Mouse (Mus musculus): ENCODE data around the gene Srpk3. TPM values are rescaled to one million over a fixed set of nuclear protein-coding genes. Genes with fewer than 3 reads are reported as not detected.
A peak's percentile ranks its signal among the peaks of the same experiment; 100 is the strongest.
"Not testable (repeated sequence)": the region's sequence is repeated elsewhere in the genome, so short reads cannot be mapped to it uniquely, and the experiment has no call there.

Srpk3 gene
- 21.1 and 23.5 TPM in 2 replicates for polyA plus RNA-seq (2012; rRNA removed)

GRCm38 (mm10) chrX:73774168-73774760, at the start of gene Srpk3:
TSS of gene Srpk3 (plus strand) at chrX:73774405.
- H3K4me1 ChIP-seq (ENCODE audit: control insufficient read depth, insufficient read depth, low read length) = peaks cover 4% of the 10 kb centered on the region
- H3K4me3 ChIP-seq (ENCODE audit: insufficient read depth, low read length) = 0 out of 2 replicates have a peak within 1 kb of the TSS, but pooled peaks have one; percentile 5
- peak within 1 kb of the TSS; percentile 78 for H3K27ac ChIP-seq (ENCODE audit: insufficient read depth, low read length)
- TF ChIP-seq POLR2A (IDR thresholded peaks at IDR 0.05; ENCODE audit: extremely low read depth, insufficient read depth, low read length) = peak; percentile 42; the same call in 1 of the 2 replicates
- no peak for TF ChIP-seq CTCF (IDR thresholded peaks at IDR 0.05; ENCODE audit: extremely low read depth, insufficient read depth, low read length)

DNA sequence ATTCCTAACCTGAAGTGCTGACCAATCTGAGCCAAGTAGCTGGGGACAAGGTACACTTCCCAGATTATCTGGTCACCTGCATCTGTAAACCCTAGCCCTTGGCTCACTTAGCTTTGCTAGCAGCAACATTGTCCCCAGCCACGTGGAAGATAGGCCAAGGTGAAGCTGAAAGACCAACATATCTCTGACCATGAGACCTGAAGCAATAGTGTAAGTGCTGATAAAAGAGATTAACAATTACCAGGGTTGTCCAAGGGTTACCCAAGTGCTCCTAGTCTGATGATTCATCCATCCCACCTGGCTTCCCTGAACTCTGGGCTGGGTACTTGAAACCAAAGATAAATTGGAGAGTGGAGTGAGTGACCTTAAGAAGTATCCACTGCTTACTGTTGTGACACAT, 43.3 kb upstream of the Srpk3 start:
- TF ChIP-seq CTCF (IDR thresholded peaks at IDR 0.05; ENCODE audit: extremely low read depth, insufficient read depth, low read length) = no peak
- TF ChIP-seq POLR2A (IDR thresholded peaks at IDR 0.05; ENCODE audit: extremely low read depth, insufficient read depth, low read length) = no peak
- no peak overlapping the region for H3K4me3 ChIP-seq (ENCODE audit: insufficient read depth, low read length)
- no peak overlapping the region for H3K27ac ChIP-seq (ENCODE audit: insufficient read depth, low read length)
- no peaks in the 10 kb centered on the region for H3K4me1 ChIP-seq (ENCODE audit: control insufficient read depth, insufficient read depth, low read length)

GRCm38 (mm10) chrX:73738155-73738554, 36.0 kb upstream of the Srpk3 start:
- TF ChIP-seq CTCF (IDR thresholded peaks at IDR 0.05; ENCODE audit: extremely low read depth, insufficient read depth, low read length) = 0 out of 2 replicates have a peak, but pooled peaks have one; percentile 11
- no peak for TF ChIP-seq POLR2A (IDR thresholded peaks at IDR 0.05; ENCODE audit: extremely low read depth, insufficient read depth, low read length)
- H3K27ac ChIP-seq (ENCODE audit: insufficient read depth, low read length) = no peak overlapping the region
- no peaks in the 10 kb centered on the region for H3K4me1 ChIP-seq (ENCODE audit: control insufficient read depth, insufficient read depth, low read length)
- no peak overlapping the region for H3K4me3 ChIP-seq (ENCODE audit: insufficient read depth, low read length)

GRCm38 (mm10) chrX:73739151-73739550, 35.1 kb upstream of the Srpk3 start:
- TF ChIP-seq POLR2A (IDR thresholded peaks at IDR 0.05; ENCODE audit: extremely low read depth, insufficient read depth, low read length) = no peak
- TF ChIP-seq CTCF (IDR thresholded peaks at IDR 0.05; ENCODE audit: extremely low read depth, insufficient read depth, low read length) = no peak

GRCm38 (mm10) chrX:73739841-73740240, 34.4 kb upstream of the Srpk3 start:
- not testable (repeated sequence) for H3K4me1 ChIP-seq (ENCODE audit: control insufficient read depth, insufficient read depth, low read length); H3K27ac ChIP-seq (ENCODE audit: insufficient read depth, low read length); H3K4me3 ChIP-seq (ENCODE audit: insufficient read depth, low read length)

More at GRCm38 (mm10) chrX:73739151-73739550, 35.1 kb upstream of the Srpk3 start:
- Histone ChIP-seq H3K27ac (ENCODE audit: insufficient read depth, low read length) (no peak overlapping the region), H3K4me3 (ENCODE audit: insufficient read depth, low read length) (no peak overlapping the region), H3K4me1 (ENCODE audit: control insufficient read depth, insufficient read depth, low read length) (no peaks in the 10 kb centered on the region)

DNA sequence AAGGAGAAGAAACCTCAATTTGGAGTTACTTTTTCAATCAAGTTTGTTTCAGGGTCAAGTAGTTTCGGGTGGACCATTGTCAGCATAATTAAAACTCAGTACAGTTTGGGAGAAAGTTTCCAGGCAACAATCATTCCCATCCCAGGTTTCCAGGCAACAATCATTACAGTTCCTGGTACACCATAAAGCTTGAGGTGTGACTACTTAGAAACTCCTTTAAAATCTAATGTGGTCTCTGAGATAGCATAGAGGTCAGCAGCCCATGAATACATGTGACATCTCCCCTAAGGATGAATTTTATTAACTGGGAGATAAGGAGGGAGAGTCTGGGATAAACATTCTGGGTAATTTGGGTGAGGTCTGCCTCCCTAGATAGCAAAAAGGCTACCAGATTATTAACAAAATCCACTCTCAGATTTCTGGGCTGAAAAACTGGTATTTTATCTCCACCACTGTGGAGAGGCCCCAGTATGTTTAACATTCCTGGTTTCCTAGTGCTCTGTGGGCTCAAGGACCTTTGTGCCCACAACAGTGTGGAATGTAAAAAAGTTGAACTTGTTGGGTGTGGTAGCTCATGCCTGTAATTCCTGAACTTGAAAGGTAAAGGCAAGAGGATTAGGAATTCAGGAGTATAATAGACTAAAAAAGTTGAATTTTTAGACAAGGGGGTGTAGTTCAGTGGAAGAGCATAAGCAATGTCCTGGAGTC, 29.3 kb upstream of the Srpk3 start:
- no peak for TF ChIP-seq POLR2A (IDR thresholded peaks at IDR 0.05; ENCODE audit: extremely low read depth, insufficient read depth, low read length)
- no peak for TF ChIP-seq CTCF (IDR thresholded peaks at IDR 0.05; ENCODE audit: extremely low read depth, insufficient read depth, low read length)
- Histone ChIP-seq H3K4me1 (ENCODE audit: control insufficient read depth, insufficient read depth, low read length) (no peaks in the 10 kb centered on the region), H3K4me3 (ENCODE audit: insufficient read depth, low read length) (no peak overlapping the region), H3K27ac (ENCODE audit: insufficient read depth, low read length) (no peak overlapping the region)

DNA sequence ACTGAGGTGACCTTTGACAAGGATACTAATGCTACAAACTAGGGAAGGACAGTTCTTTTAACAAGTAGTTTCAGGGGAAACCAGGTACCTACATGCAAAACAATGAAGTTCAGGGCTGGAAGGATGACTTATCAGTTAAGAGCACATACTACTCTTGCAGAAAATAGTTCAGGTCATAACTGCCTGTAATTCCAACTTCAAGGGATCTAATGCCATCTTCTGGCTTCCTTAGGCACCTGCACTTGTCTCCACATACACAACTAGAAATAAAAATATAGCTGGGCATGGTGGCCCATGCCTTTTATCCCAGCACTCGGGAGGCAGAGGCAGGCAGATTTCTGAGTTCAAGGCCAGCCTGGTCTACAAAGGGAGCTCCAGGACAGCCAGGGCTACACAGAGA, 25.2 kb upstream of the Srpk3 start:
- TF ChIP-seq CTCF (IDR thresholded peaks at IDR 0.05; ENCODE audit: extremely low read depth, insufficient read depth, low read length) (no peak), POLR2A (IDR thresholded peaks at IDR 0.05; ENCODE audit: extremely low read depth, insufficient read depth, low read length) (no peak)

GRCm38 (mm10) chrX:73756334-73757140, 17.7 kb upstream of the Srpk3 start, which contains the start of gene Plxnb3:
TSS of gene Plxnb3 (plus strand) at chrX:73757090.
- Histone ChIP-seq H3K4me1 (ENCODE audit: control insufficient read depth, insufficient read depth, low read length) (no peaks in the 10 kb centered on the region), H3K4me3 (ENCODE audit: insufficient read depth, low read length) (peak within 1 kb of the TSS; percentile 29; the same call in 1 of the 2 replicates)

More for the DNA sequence above, 25.2 kb upstream of the Srpk3 start:
- no peak overlapping the region for H3K4me3 ChIP-seq (ENCODE audit: insufficient read depth, low read length)
- no peaks in the 10 kb centered on the region for H3K4me1 ChIP-seq (ENCODE audit: control insufficient read depth, insufficient read depth, low read length)
- no peak overlapping the region for H3K27ac ChIP-seq (ENCODE audit: insufficient read depth, low read length)

GRCm38 (mm10) chrX:73758611-73759290, 15.5 kb upstream of the Srpk3 start:
- Histone ChIP-seq H3K4me1 (ENCODE audit: control insufficient read depth, insufficient read depth, low read length) (no peaks in the 10 kb centered on the region), H3K4me3 (ENCODE audit: insufficient read depth, low read length) (no peak overlapping the region), H3K27ac (ENCODE audit: insufficient read depth, low read length) (peak overlapping the region; percentile 76; the same call in 1 of the 2 replicates)
- no peak for TF ChIP-seq POLR2A (IDR thresholded peaks at IDR 0.05; ENCODE audit: extremely low read depth, insufficient read depth, low read length)
- TF ChIP-seq CTCF (IDR thresholded peaks at IDR 0.05; ENCODE audit: extremely low read depth, insufficient read depth, low read length) = no peak

More at GRCm38 (mm10) chrX:73756334-73757140, 17.7 kb upstream of the Srpk3 start, which contains the start of gene Plxnb3:
- H3K27ac ChIP-seq (ENCODE audit: insufficient read depth, low read length) = peak within 1 kb of the TSS; percentile 46
- TF ChIP-seq CTCF (IDR thresholded peaks at IDR 0.05; ENCODE audit: extremely low read depth, insufficient read depth, low read length) (no peak), POLR2A (IDR thresholded peaks at IDR 0.05; ENCODE audit: extremely low read depth, insufficient read depth, low read length) (no peak)

Data from cortical plate, adult 2 months (tissue).